Mouse (Mus musculus): ENCODE data around the gene Vsig10. TPM values are rescaled to one million over a fixed set of nuclear protein-coding genes. Genes with fewer than 3 reads are reported as not detected.
A peak's percentile ranks its signal among the peaks of the same experiment; 100 is the strongest.
"Not testable (repeated sequence)": the region's sequence is repeated elsewhere in the genome, so short reads cannot be mapped to it uniquely, and the experiment has no call there.

The Vsig10 gene
- total RNA-seq, 2 experiments from 2014 or later = 2.9 to 3.0 TPM

- intact Hi-C loops (cut with DNase I) = loop anchor here (5.0 kb wide), 1 partner anchor 79 kb away; the partner anchor contains the start of gene Pebp1
- no peak for DNase-seq (ENCODE audit: low spot score in 2 of 2)
These were observed 47.1 kb downstream of the Vsig10 start for GRCm38 (mm10) chr5:117365904-117366561.

- no peak for DNase-seq (ENCODE audit: low spot score in 2 of 2)
- intact Hi-C loops (cut with DNase I) = loop anchor here (5.0 kb wide), 1 partner anchor 80 kb away; the partner anchor contains the start of gene Pebp1
These were observed 48.3 kb downstream of the Vsig10 start for GRCm38 (mm10) chr5:117367206-117367605.

GRCm38 (mm10) chr5:117370592-117370991, 51.7 kb downstream of the Vsig10 start:
- intact Hi-C loops (cut with DNase I) = no loop called here
- DNase-seq (ENCODE audit: low spot score in 2 of 2) = no peak

GRCm38 (mm10) chr5:117373418-117373817, 54.5 kb downstream of the Vsig10 start:
- no peak for DNase-seq (ENCODE audit: low spot score in 2 of 2)
- intact Hi-C loops (cut with DNase I) = no loop called here

- intact Hi-C loops (cut with DNase I) = no loop called here
- DNase-seq (ENCODE audit: low spot score in 2 of 2) = peak in 1 of 2 experiments; percentile 58
These were observed 55.6 kb downstream of the Vsig10 start for GRCm38 (mm10) chr5:117374372-117375049.

- intact Hi-C loops (cut with DNase I) = no loop called here
- DNase-seq (ENCODE audit: low spot score in 2 of 2) = peak; percentile 50 to 84
These were observed 57.5 kb downstream of the Vsig10 start for GRCm38 (mm10) chr5:117376331-117376761.

- DNase-seq (ENCODE audit: low spot score in 2 of 2); intact Hi-C loops (cut with DNase I): not testable (repeated sequence)
These were observed 58.8 kb downstream of the Vsig10 start for GRCm38 (mm10) chr5:117377731-117378130.

GRCm38 (mm10) chr5:117380199-117380598, 61.3 kb downstream of the Vsig10 start:
- no peak for DNase-seq (ENCODE audit: low spot score in 2 of 2)
- intact Hi-C loops (cut with DNase I) = loop anchor here (10.0 kb wide), 1 partner anchor 115 kb away; no protein-coding TSS in a partner anchor

GRCm38 (mm10) chr5:117381785-117382184, 62.9 kb downstream of the Vsig10 start:
- intact Hi-C loops (cut with DNase I) = loop anchor here (10.0 kb wide), 1 partner anchor 113 kb away; no protein-coding TSS in a partner anchor
- no peak for DNase-seq (ENCODE audit: low spot score in 2 of 2)

GRCm38 (mm10) chr5:117383198-117383597, 64.3 kb downstream of the Vsig10 start:
- intact Hi-C loops (cut with DNase I) = loop anchor here (10.0 kb wide), 1 partner anchor 112 kb away; no protein-coding TSS in a partner anchor
- DNase-seq (ENCODE audit: low spot score in 2 of 2) = no peak

GRCm38 (mm10) chr5:117388296-117388751, 69.4 kb downstream of the Vsig10 start:
- intact Hi-C loops (cut with DNase I) = loop anchor here (10.0 kb wide), 1 partner anchor 106 kb away; no protein-coding TSS in a partner anchor
- peak in 1 of 2 experiments; percentile 30 for DNase-seq (ENCODE audit: low spot score in 2 of 2)

GRCm38 (mm10) chr5:117388877-117389276, 70.0 kb downstream of the Vsig10 start, which contains the start of gene Rfc5:
TSS of gene Rfc5 (minus strand) at chr5:117389047.
- intact Hi-C loops (cut with DNase I) = loop anchor here (10.0 kb wide), 1 partner anchor 106 kb away; no protein-coding TSS in a partner anchor
- peak; percentile 95 to 96 for DNase-seq (ENCODE audit: low spot score in 2 of 2)

GRCm38 (mm10) chr5:117390895-117391294, 72.0 kb downstream of the Vsig10 start:
- no peak for DNase-seq (ENCODE audit: low spot score in 2 of 2)
- intact Hi-C loops (cut with DNase I) = no loop called here

GRCm38 (mm10) chr5:117395834-117396233, 77.0 kb downstream of the Vsig10 start:
- intact Hi-C loops (cut with DNase I) = no loop called here
- DNase-seq (ENCODE audit: low spot score in 2 of 2) = no peak

GRCm38 (mm10) chr5:117396596-117397014, 77.7 kb downstream of the Vsig10 start:
- intact Hi-C loops (cut with DNase I) = no loop called here
- no peak for DNase-seq (ENCODE audit: low spot score in 2 of 2)

- no peak for DNase-seq (ENCODE audit: low spot score in 2 of 2)
- intact Hi-C loops (cut with DNase I) = no loop called here
These were observed 78.5 kb downstream of the Vsig10 start for GRCm38 (mm10) chr5:117397371-117397770.

- intact Hi-C loops (cut with DNase I) = no loop called here
- DNase-seq (ENCODE audit: low spot score in 2 of 2) = no peak
These were observed 79.2 kb downstream of the Vsig10 start for GRCm38 (mm10) chr5:117398007-117398550.

- DNase-seq (ENCODE audit: low spot score in 2 of 2) = no peak
- intact Hi-C loops (cut with DNase I) = no loop called here
These were observed 80.4 kb downstream of the Vsig10 start for GRCm38 (mm10) chr5:117399281-117399680.

GRCm38 (mm10) chr5:117403609-117404008, 84.7 kb downstream of the Vsig10 start:
- DNase-seq (ENCODE audit: low spot score in 2 of 2) = no peak
- intact Hi-C loops (cut with DNase I) = no loop called here
